Mouse (Mus musculus) 416B (cell line): ENCODE results near the gene Fam217a.
"Not testable (repeated sequence)": the region's sequence is repeated elsewhere in the genome, so short reads cannot be mapped to it uniquely, and the experiment has no call there.

ENCODE experiments used
- DNase-seq: peaks from one replicate; pipeline ENCODE4 v3.0.0; 2011; ENCODE audit warnings: low read depth

Fam217a gene

GRCm38 (mm10) chr13:34874736-34875135, 49.4 kb downstream of the Fam217a start:
- not testable (repeated sequence) for DNase-seq

- DNase-seq: peak; percentile 94
Observed at GRCm38 (mm10) chr13:34873801-34874681, 50.1 kb downstream of the Fam217a start.

GRCm38 (mm10) chr13:34864420-34865169, 59.5 kb downstream of the Fam217a start:
- DNase-seq: peak; percentile 82

- not testable (repeated sequence) for DNase-seq
Observed at GRCm38 (mm10) chr13:34861166-34861565, 62.9 kb downstream of the Fam217a start.
